Mouse (Mus musculus) embryonic fibroblast, embryonic 13.5 days (primary cell): ENCODE data around the gene Lamc2.

Source experiments
- CTCF ChIP-seq: IDR thresholded peaks from 2 replicates; pipeline ENCODE4 v1.5.1; 2011; ENCODE audit warnings: mild to moderate bottlenecking, control low read depth, low read length, moderate library complexity, borderline replicate concordance; ENCODE audit not compliant: insufficient read depth
- POLR2A ChIP-seq: IDR thresholded peaks from 2 replicates; pipeline ENCODE4 v1.6.1; 2011; ENCODE audit warnings: low read depth, mild to moderate bottlenecking, control low read depth, low read length, moderate library complexity

DNA sequence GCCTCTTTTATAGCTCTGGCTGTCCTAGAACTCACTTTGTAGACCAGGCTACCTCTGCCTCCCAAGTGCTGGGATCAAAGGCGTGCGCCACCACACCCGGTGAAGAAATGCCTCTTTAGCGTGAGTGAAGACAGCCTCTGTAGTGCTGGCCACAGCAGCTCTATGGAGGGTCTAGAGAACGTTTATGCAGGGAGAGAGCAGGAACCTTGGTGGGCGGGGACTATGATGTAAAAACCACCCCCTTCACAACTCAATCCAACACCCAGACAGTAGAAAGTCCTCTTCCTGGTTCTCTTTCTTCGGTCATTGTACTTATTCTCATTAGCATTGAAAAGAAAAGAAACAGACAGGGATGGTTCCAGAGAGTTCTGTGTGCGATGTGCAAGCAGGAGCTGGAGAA lies 40.8 kb upstream of the Lamc2 start:
- no peak for TF ChIP-seq POLR2A
- no peak for TF ChIP-seq CTCF
